26 mouse cellular contexts compared by ENCODE assay signal in genomic region chr7:111625736-111626135, GRCm38 (mm10).
DNase-seq lines count a peak whose midpoint lies in the region; ATAC-seq lines count a peak whose summit lies in the region.
"Had no signal": no experiment of that assay in that cellular context is flagged by ENCODE, and none has a peak within 500 bp of the region (broad histone marks: within the 10 kb centered on the region; RNA-seq: fewer than 3 reads in every experiment).

No protein-coding gene starts in this region.

- no peak overlapping the region for H3K9ac ChIP-seq in midbrain, embryonic 16.5 days (ENCODE audit: low read depth, low read length)
- H3K9ac ChIP-seq: embryonic facial prominence, embryonic 13.5 days; forebrain, embryonic 12.5 days; forebrain, postnatal 0 days; hindbrain, embryonic 12.5 days had no signal

- no peak overlapping the region for H3K4me2 ChIP-seq in midbrain, embryonic 16.5 days (ENCODE audit: low read length)
- H3K4me2 ChIP-seq: embryonic facial prominence, embryonic 13.5 days; forebrain, embryonic 12.5 days; hindbrain, embryonic 12.5 days had no signal

- ATAC-seq in midbrain, embryonic 16.5 days: peak; percentile 12; the same call in 1 of the 2 replicates
- ATAC-seq in granulocyte monocyte progenitor cell, adult 5-6 weeks (replicated peaks; ENCODE audit: poor library complexity, severe bottlenecking): no peak
- ATAC-seq: CD4-positive, CD25-positive, alpha-beta regulatory T cell, adult 4 months; forebrain, postnatal 0 days; hindbrain, embryonic 16.5 days; inflammation-experienced regulatory T-cells, adult 6 months; intestine, postnatal 0 days had no signal

- peak; percentile 63 to 82 for DNase-seq in adrenal gland, adult (ENCODE audit: inconsistent age in 2 of 2, low spot score in 1 of 2)
- DNase-seq in adrenal gland, postnatal 25 days: no peak
- peak; percentile 13 for DNase-seq in gastrocnemius, postnatal 14 days
- no peak for DNase-seq in gastrocnemius, postnatal 25 days
- peak; percentile 46 for DNase-seq in adrenal gland, postnatal 10 days
- DNase-seq: B cell, adult 2 months; cerebellum, adult 18-20 months; cerebellum, adult 9-11 months; cerebellum, postnatal 36 days; forebrain, postnatal 0 days; gastrocnemius, postnatal 10 days; heart, adult 18-20 months; heart, postnatal 10 days; heart, postnatal 4 days; kidney, adult 8-10 months had no signal

- no peaks in the 10 kb centered on the region for H3K9me3 ChIP-seq in midbrain, embryonic 16.5 days (replicated peaks; ENCODE audit: control insufficient read depth, low read length, poor library complexity, severe bottlenecking)
- H3K9me3 ChIP-seq: embryonic facial prominence, embryonic 13.5 days; forebrain, embryonic 12.5 days; heart, embryonic 10.5 days; hindbrain, embryonic 12.5 days had no signal

- 61% methylated on average over 5 of the region's 5 CpGs for WGBS in midbrain, embryonic 16.5 days

- peak overlapping the region; percentile 64 for H3K27ac ChIP-seq in midbrain, embryonic 16.5 days (ENCODE audit: low read length)
- H3K27ac ChIP-seq: embryonic facial prominence, embryonic 13.5 days; forebrain, embryonic 12.5 days; heart, embryonic 10.5 days; hindbrain, embryonic 12.5 days had no signal

- H3K4me3 ChIP-seq in midbrain, embryonic 16.5 days (ENCODE audit: low read depth, low read length): no peak overlapping the region
- H3K4me3 ChIP-seq: embryonic facial prominence, embryonic 13.5 days; forebrain, embryonic 12.5 days; heart, embryonic 10.5 days; hindbrain, embryonic 12.5 days had no signal

- intact Hi-C loops in gastrocnemius, postnatal 14 days (cut with DNase I; ENCODE audit: low total_unique reads): no loop called here

- no peaks in the 10 kb centered on the region for H3K27me3 ChIP-seq in midbrain, embryonic 16.5 days (ENCODE audit: control insufficient read depth, insufficient read depth, low read depth, low read length)
- H3K27me3 ChIP-seq: embryonic facial prominence, embryonic 13.5 days; hindbrain, embryonic 12.5 days had no signal

- no peaks in the 10 kb centered on the region for H3K36me3 ChIP-seq in midbrain, embryonic 16.5 days (ENCODE audit: control insufficient read depth, insufficient read depth, low read length)
- H3K36me3 ChIP-seq: embryonic facial prominence, embryonic 13.5 days; forebrain, embryonic 12.5 days; G1E; heart, embryonic 10.5 days; hindbrain, embryonic 12.5 days had no signal

- H3K4me1 ChIP-seq in midbrain, embryonic 16.5 days (ENCODE audit: control insufficient read depth, insufficient read depth, low read length): 0 out of 2 replicates have a peak, but pooled peaks cover 2% of the 10 kb centered on the region
- H3K4me1 ChIP-seq: embryonic facial prominence, embryonic 13.5 days; heart, embryonic 10.5 days; hindbrain, embryonic 12.5 days had no signal

Comparison
In these comparisons a context has a peak if more than half of its experiments do, and no peak if none do; other contexts are left out.
1. DNase-seq: peak in adrenal gland, adult (2 of 2), gastrocnemius, postnatal 14 days (single experiment) and adrenal gland, postnatal 10 days (single experiment); none in adrenal gland, postnatal 25 days (single experiment) and gastrocnemius, postnatal 25 days (single experiment).